Mouse (Mus musculus) stomach, postnatal 0 days (tissue): ENCODE measurements around the gene Map2k4.

Source experiments
- CTCF ChIP-seq: IDR thresholded peaks from 2 replicates; pipeline ENCODE4 v1.5.1; 2016; ENCODE audit warnings: antibody characterized with exemption, low read depth, mild to moderate bottlenecking, moderate library complexity
- EP300 ChIP-seq: optimal IDR thresholded peaks from 2 replicates; pipeline ENCODE3; 2016; ENCODE audit warnings: antibody characterized with exemption

GRCm38 (mm10) chr11:65768445-65768844 lies 19.7 kb downstream of the Map2k4 start:
- TF ChIP-seq CTCF (no peak), EP300 (no peak)
